Mouse (Mus musculus): ENCODE measurements at regions not wholly inside any gene's neighbourhood (a gene's known extent, or its start where the extent isn't known, plus 50 kb on each side); places are given as distances from the start of the nearest gene placed in this dataset.

DNA sequence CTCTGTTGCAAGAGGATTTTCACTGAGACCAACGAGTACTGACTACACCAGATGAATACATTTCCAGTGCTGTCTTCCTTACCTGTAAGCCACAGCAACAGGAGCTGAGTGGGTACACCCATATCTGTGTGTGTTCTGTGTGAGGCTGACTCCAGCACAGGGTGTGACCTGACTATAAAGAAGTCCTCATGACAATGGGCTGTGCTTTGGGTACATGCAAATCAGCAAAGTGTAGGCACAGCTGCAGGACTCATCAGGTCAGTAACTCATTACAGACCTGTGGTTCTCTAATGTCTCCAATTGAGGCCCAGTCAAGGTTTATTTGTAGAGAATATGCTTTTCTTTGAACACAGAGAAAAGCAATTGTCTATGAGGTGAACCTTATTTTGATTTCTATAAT, 1299.6 kb upstream of the Tacstd2 start:
- no peak for TF ChIP-seq ZC3H11A (IDR thresholded peaks at IDR 0.05; ENCODE audit: borderline replicate concordance, low read depth, low read length)
- TF ChIP-seq HCFC1 (IDR thresholded peaks at IDR 0.05; ENCODE audit: borderline replicate concordance, insufficient read depth, low read length) = no peak
- TF ChIP-seq CHD2 (IDR thresholded peaks at IDR 0.05; ENCODE audit: low read depth, low read length) = no peak
- no peak for TF ChIP-seq MAFK (IDR thresholded peaks at IDR 0.05; ENCODE audit: insufficient read depth, low read depth, low read length)
